In the genomic region with DNA sequence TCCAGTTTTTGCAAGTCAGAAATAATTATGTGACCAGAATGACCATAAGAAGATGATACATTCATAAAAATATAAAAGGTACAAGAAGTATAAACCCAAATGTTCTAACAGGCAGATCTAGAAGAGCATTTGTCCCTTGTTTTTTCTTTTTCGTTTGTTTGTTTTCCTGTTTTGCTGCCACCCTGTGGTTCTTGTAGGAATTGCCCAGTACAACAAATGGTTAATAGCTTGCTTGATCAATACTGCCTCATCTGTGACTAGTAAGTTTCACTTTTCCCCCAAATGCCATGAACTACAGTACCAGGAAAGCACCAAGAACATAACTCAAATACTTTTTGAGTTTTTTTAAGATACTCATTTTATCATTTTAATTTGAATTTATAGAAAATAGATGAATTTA, we compare ENCODE assay signal across 10 mouse cellular contexts. TPM values are rescaled to one million over a fixed set of nuclear protein-coding genes. Genes with fewer than 3 reads are reported as not detected.
DNase-seq lines count a peak whose midpoint lies in the region; ATAC-seq and TF ChIP-seq lines count a peak whose summit lies in the region.
"Had no signal": no experiment of that assay in that cellular context is flagged by ENCODE, and none has a peak within 500 bp of the region (broad histone marks: within the 10 kb centered on the region; RNA-seq: fewer than 3 reads in every experiment).

No protein-coding gene starts in this region.

- WGBS in hindbrain, embryonic 14.5 days = 8% methylated on average over 1 of the region's 1 CpGs
- 17% methylated on average over 1 of the region's 1 CpGs for WGBS in hindbrain, embryonic 12.5 days
- WGBS in lung, embryonic 14.5 days = 16% methylated on average over 1 of the region's 1 CpGs
- 14% methylated on average over 1 of the region's 1 CpGs for WGBS in embryonic facial prominence, embryonic 11.5 days
- 21% methylated on average over 1 of the region's 1 CpGs for WGBS in forebrain, embryonic 10.5 days

- no peak for ATAC-seq in hindbrain, embryonic 14.5 days (ENCODE audit: low FRiP score)
- ATAC-seq in hindbrain, embryonic 12.5 days (ENCODE audit: low FRiP score) = no peak
- ATAC-seq in lung, embryonic 14.5 days (ENCODE audit: insufficient read depth) = no peak
- no peak for ATAC-seq in embryonic facial prominence, embryonic 11.5 days (replicated peaks; ENCODE audit: insufficient number of reproducible peaks, low FRiP score, low TSS enrichment, low read depth)

- H3K27me3 ChIP-seq in hindbrain, embryonic 14.5 days (ENCODE audit: control insufficient read depth, insufficient read depth, low read length) = no peaks in the 10 kb centered on the region
- H3K27me3 ChIP-seq in hindbrain, embryonic 12.5 days = no peaks in the 10 kb centered on the region
- H3K27me3 ChIP-seq in lung, embryonic 14.5 days (ENCODE audit: insufficient read depth, low read length) = no peaks in the 10 kb centered on the region
- no peaks in the 10 kb centered on the region for H3K27me3 ChIP-seq in embryonic facial prominence, embryonic 11.5 days (ENCODE audit: control insufficient read depth, insufficient read depth, low read length)
- H3K27me3 ChIP-seq in forebrain, embryonic 10.5 days (ENCODE audit: poor library complexity, severe bottlenecking) = no peaks in the 10 kb centered on the region

- H3K9me3 ChIP-seq in hindbrain, embryonic 14.5 days (ENCODE audit: control insufficient read depth, low read length) = no peaks in the 10 kb centered on the region; the same call in 1 of the 2 replicates
- H3K9me3 ChIP-seq in hindbrain, embryonic 12.5 days (replicated peaks) = no peaks in the 10 kb centered on the region
- no peaks in the 10 kb centered on the region for H3K9me3 ChIP-seq in lung, embryonic 14.5 days (ENCODE audit: low read depth, low read length)
- H3K9me3 ChIP-seq in embryonic facial prominence, embryonic 11.5 days (replicated peaks; ENCODE audit: control insufficient read depth, low read length) = no peaks in the 10 kb centered on the region
- H3K9me3 ChIP-seq in forebrain, embryonic 10.5 days = no peaks in the 10 kb centered on the region

- H3K9ac ChIP-seq in hindbrain, embryonic 14.5 days = no peak overlapping the region
- no peak overlapping the region for H3K9ac ChIP-seq in hindbrain, embryonic 12.5 days
- no peak overlapping the region for H3K9ac ChIP-seq in lung, embryonic 14.5 days
- H3K9ac ChIP-seq in embryonic facial prominence, embryonic 11.5 days (replicated peaks; ENCODE audit: low read length) = no peak overlapping the region

- H3K4me3 ChIP-seq in hindbrain, embryonic 14.5 days (replicated peaks; ENCODE audit: low read length) = no peak overlapping the region
- H3K4me3 ChIP-seq in hindbrain, embryonic 12.5 days = no peak overlapping the region
- no peak overlapping the region for H3K4me3 ChIP-seq in lung, embryonic 14.5 days (ENCODE audit: low read depth, low read length)
- no peak overlapping the region for H3K4me3 ChIP-seq in embryonic facial prominence, embryonic 11.5 days (ENCODE audit: low read depth, low read length)
- no peak overlapping the region for H3K4me3 ChIP-seq in forebrain, embryonic 10.5 days

- no peaks in the 10 kb centered on the region for H3K36me3 ChIP-seq in hindbrain, embryonic 14.5 days (replicated peaks; ENCODE audit: control insufficient read depth, insufficient read depth)
- H3K36me3 ChIP-seq in hindbrain, embryonic 12.5 days = no peaks in the 10 kb centered on the region
- no peaks in the 10 kb centered on the region for H3K36me3 ChIP-seq in lung, embryonic 14.5 days (ENCODE audit: insufficient read depth)
- H3K36me3 ChIP-seq in embryonic facial prominence, embryonic 11.5 days (replicated peaks; ENCODE audit: control insufficient read depth, insufficient read depth, low read depth, low read length) = no peaks in the 10 kb centered on the region
- no peaks in the 10 kb centered on the region for H3K36me3 ChIP-seq in forebrain, embryonic 10.5 days (replicated peaks)

- peak; percentile 56 for DNase-seq in hindbrain, embryonic 14.5 days (ENCODE audit: low spot score)
- DNase-seq in lung, embryonic 14.5 days = peak; percentile 46
- no peak for DNase-seq in lung, adult 18-20 months
- DNase-seq in ES-CJ7 (ENCODE audit: low read depth, low spot score) = peak; percentile 43
- DNase-seq in embryonic facial prominence, embryonic 11.5 days (ENCODE audit: low spot score) = peak; percentile 44
- DNase-seq in forebrain, embryonic 10.5 days (ENCODE audit: extremely low spot score, low spot score) = no peak
- DNase-seq in testis, postnatal 14 days (ENCODE audit: low spot score) = no peak
- DNase-seq: heart, postnatal 14 days; thymus, postnatal 36 days had no signal

- peak; percentile 64 for TF ChIP-seq CTCF in lung, embryonic 14.5 days (IDR thresholded peaks at IDR 0.05; ENCODE audit: low read depth)

- H3K4me1 ChIP-seq in hindbrain, embryonic 14.5 days (replicated peaks; ENCODE audit: control insufficient read depth, insufficient read depth, low read length) = no peaks in the 10 kb centered on the region
- no peaks in the 10 kb centered on the region for H3K4me1 ChIP-seq in hindbrain, embryonic 12.5 days
- H3K4me1 ChIP-seq in lung, embryonic 14.5 days (ENCODE audit: insufficient read depth) = no peaks in the 10 kb centered on the region
- no peaks in the 10 kb centered on the region for H3K4me1 ChIP-seq in embryonic facial prominence, embryonic 11.5 days (ENCODE audit: control insufficient read depth, insufficient read depth, low read length)
- no peaks in the 10 kb centered on the region; the same call in 1 of the 2 replicates for H3K4me1 ChIP-seq in forebrain, embryonic 10.5 days

- H3K27ac ChIP-seq in hindbrain, embryonic 14.5 days = no peak overlapping the region
- H3K27ac ChIP-seq in hindbrain, embryonic 12.5 days = no peak overlapping the region
- H3K27ac ChIP-seq in lung, embryonic 14.5 days (ENCODE audit: low read depth) = no peak overlapping the region
- no peak overlapping the region for H3K27ac ChIP-seq in embryonic facial prominence, embryonic 11.5 days (replicated peaks; ENCODE audit: low read depth, low read length)
- no peak overlapping the region for H3K27ac ChIP-seq in forebrain, embryonic 10.5 days

- no peak overlapping the region for H3K4me2 ChIP-seq in hindbrain, embryonic 14.5 days (replicated peaks)
- H3K4me2 ChIP-seq in hindbrain, embryonic 12.5 days (replicated peaks) = no peak overlapping the region
- H3K4me2 ChIP-seq in lung, embryonic 14.5 days = no peak overlapping the region
- H3K4me2 ChIP-seq in embryonic facial prominence, embryonic 11.5 days (ENCODE audit: low read depth, low read length) = no peak overlapping the region

RNA-seq across cellular contexts. Expression of gene Hapln1, which starts 11.9 kb away (rescaled TPM):
- 0.48 and 0.62 TPM in 2 replicates for polyA plus RNA-seq in hindbrain, embryonic 14.5 days (2014; fragmentation: Nextera tagmentation; extraction: Ambion mirVana)
- polyA plus RNA-seq in hindbrain, embryonic 12.5 days (2016; fragmentation: Nextera tagmentation; extraction: Ambion mirVana) = 8.9 and 18.4 TPM in 2 replicates
- polyA plus RNA-seq in lung, embryonic 14.5 days (2014; fragmentation: Nextera tagmentation; extraction: Ambion mirVana) = 28.7 and 29.1 TPM in 2 replicates
- polyA plus RNA-seq in embryonic facial prominence, embryonic 11.5 days (2014; fragmentation: Nextera tagmentation; extraction: Ambion mirVana) = 9.5 and 11.8 TPM in 2 replicates
- 27.3 and 29.6 TPM in 2 replicates for polyA plus RNA-seq in forebrain, embryonic 10.5 days (2016; fragmentation: Nextera tagmentation; extraction: Ambion mirVana)

Comparison
In these comparisons a context has a peak if more than half of its experiments do, and no peak if none do; other contexts are left out.
1. DNase-seq: peak in hindbrain, embryonic 14.5 days (single experiment), lung, embryonic 14.5 days (single experiment), ES-CJ7 (single experiment) and embryonic facial prominence, embryonic 11.5 days (single experiment); none in lung, adult 18-20 months (0 of 2), forebrain, embryonic 10.5 days (single experiment) and testis, postnatal 14 days (single experiment).